Mouse (Mus musculus): ENCODE results near the gene Klf7. TPM values are rescaled to one million over a fixed set of nuclear protein-coding genes. Genes with fewer than 3 reads are reported as not detected.

The Klf7 gene
- polyA plus RNA-seq, 1 experiment from 2014 or later, result 13.8 TPM

GRCm38 (mm10) chr1:64020672-64021635, 101.1 kb downstream of the Klf7 start:
- H3K36me3 ChIP-seq (replicated peaks), result no peaks in the 10 kb centered on the region
- DNase-seq (ENCODE audit: extremely low spot score, low spot score), result no peak
- no peaks in the 10 kb centered on the region for H3K9me3 ChIP-seq
- WGBS, result 58% methylated on average over 19 of the region's 19 CpGs
- H3K4me3 ChIP-seq, result no peak overlapping the region
- peaks cover 33% of the 10 kb centered on the region for H3K4me1 ChIP-seq
- H3K27ac ChIP-seq, result peak overlapping the region; percentile 66
- H3K27me3 ChIP-seq (ENCODE audit: poor library complexity, severe bottlenecking), result 0 out of 2 replicates have a peak, but pooled peaks cover 6% of the 10 kb centered on the region

DNA sequence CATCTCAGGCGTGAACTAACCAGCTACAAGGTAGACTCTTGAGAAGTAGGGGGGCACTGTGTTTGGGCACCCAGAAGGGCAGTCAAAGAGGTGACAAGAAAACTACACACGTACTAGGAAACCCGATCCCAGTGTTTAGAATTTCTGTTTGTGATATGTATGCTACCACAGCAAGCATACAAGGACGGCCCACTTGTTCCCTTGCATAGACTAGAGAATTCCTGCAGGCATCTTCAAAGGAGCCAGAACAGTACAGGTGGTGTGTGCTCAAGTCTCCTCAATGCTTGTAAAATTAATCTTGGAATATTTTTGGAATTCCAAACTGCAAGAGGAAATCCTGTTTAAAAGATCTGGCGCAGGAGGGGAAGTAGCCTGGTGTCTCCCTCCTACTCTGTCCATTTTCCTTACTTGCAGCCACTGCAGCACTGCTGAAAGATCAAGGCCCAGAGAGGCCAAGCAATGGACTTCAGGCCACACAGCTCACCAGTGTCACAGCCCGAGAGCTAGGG, 102.9 kb downstream of the Klf7 start:
- WGBS, result 81% methylated on average over 6 of the region's 6 CpGs
- Histone ChIP-seq H3K27ac (0 out of 2 replicates have a peak overlapping the region, but pooled peaks have one; percentile 2), H3K27me3 (ENCODE audit: poor library complexity, severe bottlenecking) (0 out of 2 replicates have a peak, but pooled peaks cover 6% of the 10 kb centered on the region), H3K9me3 (no peaks in the 10 kb centered on the region), H3K4me1 (peaks cover 33% of the 10 kb centered on the region), H3K4me3 (no peak overlapping the region), H3K36me3 (replicated peaks) (no peaks in the 10 kb centered on the region)
- DNase-seq (ENCODE audit: extremely low spot score, low spot score), result no peak

DNA sequence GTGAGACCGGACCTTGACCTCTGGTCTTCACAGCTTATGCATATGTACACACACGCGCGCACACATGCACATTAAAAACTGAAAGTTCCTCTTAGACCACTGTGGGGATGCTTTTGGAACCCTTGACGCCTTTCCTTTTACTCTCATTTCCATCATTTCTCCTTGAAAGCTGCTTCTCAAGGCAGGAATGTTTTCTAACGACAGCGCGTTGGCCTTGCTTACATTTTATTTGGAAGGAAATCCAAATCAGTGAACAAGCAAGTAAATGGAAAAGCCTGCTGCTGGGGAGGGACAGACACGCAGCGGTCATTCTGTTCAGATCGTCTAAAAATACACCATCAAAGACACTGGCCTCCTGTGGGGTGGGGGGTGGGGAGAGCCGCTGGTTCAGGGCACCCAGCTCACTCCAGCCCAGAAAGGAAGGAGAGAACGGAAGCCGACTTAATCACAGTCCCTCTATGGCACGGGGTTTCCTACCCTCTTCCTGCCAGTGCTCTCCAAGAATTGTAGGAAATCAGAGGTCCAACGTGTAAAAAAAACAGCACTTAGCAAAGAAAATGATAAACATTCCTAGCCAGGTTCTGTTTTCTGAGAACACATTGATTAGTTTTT, 103.5 kb downstream of the Klf7 start:
- Histone ChIP-seq H3K4me3 (no peak overlapping the region), H3K36me3 (replicated peaks) (no peaks in the 10 kb centered on the region), H3K4me1 (peaks cover 33% of the 10 kb centered on the region), H3K27ac (peak overlapping the region; percentile 2; the same call in 1 of the 2 replicates), H3K9me3 (no peaks in the 10 kb centered on the region), H3K27me3 (ENCODE audit: poor library complexity, severe bottlenecking) (0 out of 2 replicates have a peak, but pooled peaks cover 6% of the 10 kb centered on the region)
- 62% methylated on average over 16 of the region's 16 CpGs for WGBS
- no peak for DNase-seq (ENCODE audit: extremely low spot score, low spot score)

DNA sequence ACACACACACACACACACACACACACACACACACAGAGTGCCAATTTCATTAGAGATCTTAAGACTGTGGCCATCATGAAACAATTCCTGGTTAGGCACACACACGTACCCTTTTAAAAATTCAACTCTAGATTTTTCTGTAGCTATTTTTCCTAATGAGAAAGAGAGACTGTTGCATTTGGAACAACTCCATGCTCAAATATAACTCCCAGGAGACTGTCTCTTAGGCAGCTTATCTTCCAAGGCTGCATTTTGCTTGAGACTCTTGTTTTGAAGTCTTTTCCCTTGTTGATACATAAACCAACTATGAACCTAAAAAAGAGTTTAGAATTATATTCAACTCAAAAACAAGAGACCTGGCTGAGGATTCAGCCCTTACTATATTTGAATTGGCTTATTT, 108.0 kb downstream of the Klf7 start:
- peaks cover 15% of the 10 kb centered on the region for H3K4me1 ChIP-seq
- H3K9me3 ChIP-seq, result no peaks in the 10 kb centered on the region
- no peak for DNase-seq (ENCODE audit: extremely low spot score, low spot score)
- 0 out of 2 replicates have a peak, but pooled peaks cover 1% of the 10 kb centered on the region for H3K27me3 ChIP-seq (ENCODE audit: poor library complexity, severe bottlenecking)
- H3K27ac ChIP-seq, result no peak overlapping the region
- WGBS, result 88% methylated on average over 1 of the region's 1 CpGs
- H3K4me3 ChIP-seq, result no peak overlapping the region
- H3K36me3 ChIP-seq (replicated peaks), result no peaks in the 10 kb centered on the region

GRCm38 (mm10) chr1:64008994-64009393, 113.1 kb downstream of the Klf7 start:
- H3K27ac ChIP-seq, result no peak overlapping the region
- peaks cover 4% of the 10 kb centered on the region; the same call in 1 of the 2 replicates for H3K27me3 ChIP-seq (ENCODE audit: poor library complexity, severe bottlenecking)
- no peaks in the 10 kb centered on the region for H3K9me3 ChIP-seq
- H3K4me3 ChIP-seq, result no peak overlapping the region
- DNase-seq (ENCODE audit: extremely low spot score, low spot score), result no peak
- no peaks in the 10 kb centered on the region for H3K36me3 ChIP-seq (replicated peaks)
- WGBS, result 14% methylated on average over 2 of the region's 2 CpGs
- H3K4me1 ChIP-seq, result peaks cover 20% of the 10 kb centered on the region

- H3K27ac ChIP-seq, result 0 out of 2 replicates have a peak overlapping the region, but pooled peaks have one; percentile 12
These were observed 114.1 kb downstream of the Klf7 start for GRCm38 (mm10) chr1:64008031-64008430.

DNA sequence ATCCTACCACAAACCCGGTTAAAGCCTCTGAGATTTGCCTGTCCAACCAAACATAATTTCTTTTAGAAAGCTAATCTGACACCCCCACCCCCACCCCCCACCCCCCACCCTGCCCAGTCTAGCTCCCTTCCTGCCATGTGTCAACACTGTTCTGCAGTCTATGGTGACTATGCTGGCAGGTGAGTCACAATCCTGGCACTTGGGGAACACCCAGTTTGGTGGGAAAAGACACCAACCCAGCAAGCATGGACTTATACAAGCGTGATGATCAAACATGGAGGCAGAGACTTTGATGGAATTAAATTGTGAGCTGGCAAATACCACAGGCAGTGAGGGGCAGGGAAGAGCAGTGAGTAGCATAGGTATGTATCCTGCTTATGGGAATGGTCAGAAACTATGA, 116.9 kb downstream of the Klf7 start:
- Histone ChIP-seq H3K36me3 (replicated peaks) (no peaks in the 10 kb centered on the region), H3K27me3 (ENCODE audit: poor library complexity, severe bottlenecking) (peaks cover 4% of the 10 kb centered on the region; the same call in 1 of the 2 replicates), H3K4me1 (peaks cover 32% of the 10 kb centered on the region), H3K9me3 (no peaks in the 10 kb centered on the region), H3K4me3 (no peak overlapping the region), H3K27ac (no peak overlapping the region)
- DNase-seq (ENCODE audit: extremely low spot score, low spot score), result no peak
- 90% methylated on average over 2 of the region's 2 CpGs for WGBS

More at GRCm38 (mm10) chr1:64008031-64008430, 114.1 kb downstream of the Klf7 start:
- H3K27me3 ChIP-seq (ENCODE audit: poor library complexity, severe bottlenecking), result peaks cover 4% of the 10 kb centered on the region; the same call in 1 of the 2 replicates
- no peaks in the 10 kb centered on the region for H3K9me3 ChIP-seq
- no peak for DNase-seq (ENCODE audit: extremely low spot score, low spot score)
- no peak overlapping the region for H3K4me3 ChIP-seq
- H3K4me1 ChIP-seq, result peaks cover 30% of the 10 kb centered on the region
- H3K36me3 ChIP-seq (replicated peaks), result no peaks in the 10 kb centered on the region

DNA sequence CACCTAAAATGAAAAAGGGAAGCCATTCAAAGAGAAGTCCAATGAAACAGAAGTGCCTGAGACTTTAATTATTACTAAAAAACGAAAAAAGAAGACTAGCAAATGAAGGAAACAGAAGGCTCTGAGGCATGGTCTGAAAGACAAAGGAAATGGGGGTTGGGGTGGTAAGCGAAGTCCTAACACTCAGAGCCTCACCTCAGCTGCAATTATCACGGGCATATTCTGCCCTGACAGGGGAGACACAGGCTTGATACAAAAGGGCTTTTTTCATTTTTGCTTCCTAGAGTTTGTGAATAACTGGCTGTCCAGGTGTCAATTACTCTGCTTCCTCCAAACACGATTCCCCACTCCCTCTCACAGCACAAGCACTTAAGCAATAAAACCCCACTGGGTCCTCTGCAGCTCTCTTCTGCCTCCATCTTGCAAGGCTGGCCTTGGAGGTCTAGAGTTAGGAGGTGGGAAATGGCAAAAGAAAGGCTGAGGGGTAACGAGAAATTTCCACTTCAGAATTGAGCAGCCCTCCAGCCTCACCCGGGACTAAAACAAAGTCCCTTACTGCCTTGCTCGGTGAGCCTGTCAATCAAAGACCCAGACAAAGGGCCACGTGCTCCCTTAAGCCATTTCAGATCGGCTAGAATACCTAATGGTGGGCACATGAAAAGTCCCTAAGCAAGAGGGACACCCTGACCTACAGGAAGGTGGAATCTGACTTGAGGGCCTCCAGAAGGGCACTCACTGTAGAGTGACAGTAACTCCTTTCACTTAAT, 118.4 kb downstream of the Klf7 start:
- no peaks in the 10 kb centered on the region for H3K9me3 ChIP-seq
- peaks cover 22% of the 10 kb centered on the region for H3K4me1 ChIP-seq
- no peaks in the 10 kb centered on the region for H3K36me3 ChIP-seq (replicated peaks)
- peak overlapping the region; percentile 83 for H3K27ac ChIP-seq
- peaks cover 4% of the 10 kb centered on the region; the same call in 1 of the 2 replicates for H3K27me3 ChIP-seq (ENCODE audit: poor library complexity, severe bottlenecking)
- no peak overlapping the region for H3K4me3 ChIP-seq
- peak; percentile 42 for DNase-seq (ENCODE audit: extremely low spot score, low spot score)
- WGBS, result 35% methylated on average over 9 of the region's 9 CpGs

GRCm38 (mm10) chr1:64002036-64002435, 120.0 kb downstream of the Klf7 start:
- Histone ChIP-seq H3K4me3 (no peak overlapping the region), H3K27ac (no peak overlapping the region), H3K36me3 (replicated peaks) (no peaks in the 10 kb centered on the region), H3K27me3 (ENCODE audit: poor library complexity, severe bottlenecking) (peaks cover 4% of the 10 kb centered on the region; the same call in 1 of the 2 replicates), H3K9me3 (no peaks in the 10 kb centered on the region), H3K4me1 (peaks cover 19% of the 10 kb centered on the region)
- DNase-seq (ENCODE audit: extremely low spot score, low spot score), result no peak
- WGBS, result 91% methylated on average over 6 of the region's 6 CpGs

- no peak overlapping the region for H3K4me3 ChIP-seq
- H3K27ac ChIP-seq, result no peak overlapping the region
- H3K9me3 ChIP-seq, result no peaks in the 10 kb centered on the region
- peaks cover 29% of the 10 kb centered on the region for H3K4me1 ChIP-seq
- 86% methylated on average over 2 of the region's 2 CpGs for WGBS
- H3K36me3 ChIP-seq (replicated peaks), result no peaks in the 10 kb centered on the region
- no peaks in the 10 kb centered on the region for H3K27me3 ChIP-seq (ENCODE audit: poor library complexity, severe bottlenecking)
- DNase-seq (ENCODE audit: extremely low spot score, low spot score), result no peak
These were observed 121.5 kb downstream of the Klf7 start for GRCm38 (mm10) chr1:64000597-64000996.

DNA sequence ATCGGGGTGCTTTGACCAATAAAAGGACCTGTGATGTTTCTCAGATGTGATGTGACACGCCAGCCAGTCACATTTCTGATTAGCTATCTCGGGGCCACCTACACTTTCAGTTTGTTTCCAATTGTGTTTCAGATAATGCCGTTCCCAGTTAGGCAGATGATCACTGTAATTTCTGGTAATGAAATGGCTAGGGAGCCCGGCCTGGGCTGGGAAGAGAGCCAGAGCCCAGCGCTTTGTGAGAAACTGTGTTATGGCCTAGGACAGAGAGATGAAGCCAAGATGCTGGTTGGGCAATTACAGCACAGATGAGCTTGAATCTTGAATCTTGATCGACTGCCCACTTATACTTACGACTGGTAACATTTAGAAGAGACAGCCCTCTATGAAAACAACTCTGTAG, 122.6 kb downstream of the Klf7 start:
- no peak for DNase-seq (ENCODE audit: extremely low spot score, low spot score)
- H3K27ac ChIP-seq, result no peak overlapping the region
- WGBS, result 94% methylated on average over 8 of the region's 8 CpGs
- H3K9me3 ChIP-seq, result no peaks in the 10 kb centered on the region
- H3K4me1 ChIP-seq, result peaks cover 40% of the 10 kb centered on the region
- H3K27me3 ChIP-seq (ENCODE audit: poor library complexity, severe bottlenecking), result no peaks in the 10 kb centered on the region
- no peak overlapping the region for H3K4me3 ChIP-seq
- no peaks in the 10 kb centered on the region for H3K36me3 ChIP-seq (replicated peaks)

GRCm38 (mm10) chr1:63998901-63999300, 123.2 kb downstream of the Klf7 start:
- H3K4me1 ChIP-seq, result peaks cover 42% of the 10 kb centered on the region
- no peaks in the 10 kb centered on the region for H3K9me3 ChIP-seq
- 78% methylated on average over 4 of the region's 4 CpGs for WGBS
- H3K27ac ChIP-seq, result no peak overlapping the region
- DNase-seq (ENCODE audit: extremely low spot score, low spot score), result no peak
- H3K36me3 ChIP-seq (replicated peaks), result no peaks in the 10 kb centered on the region
- no peak overlapping the region for H3K4me3 ChIP-seq
- no peaks in the 10 kb centered on the region for H3K27me3 ChIP-seq (ENCODE audit: poor library complexity, severe bottlenecking)
